Mouse (Mus musculus) gastrocnemius, adult 8-10 months (tissue): Measurements from ENCODE around the gene Ptpre. TPM values are rescaled to one million over a fixed set of nuclear protein-coding genes. Genes with fewer than 3 reads are reported as not detected.

Experiments used
- DNase-seq, 2 experiments: peaks; one replicate each; pipeline ENCODE4 v3.0.0; 2022; ENCODE audit warnings: low spot score in 2 of 2
- microRNA-seq: library from miRNA; unstranded; fragments of <30 nt; microRNA quantifications from one replicate; pipeline ENCODE4 v1.2.0, GENCODE M21; 2022
- total RNA-seq, 4 experiments: library from RNA; stranded (reverse); gene quantifications; 2 replicates each; pipeline ENCODE4 v1.2.4; 2022

The Ptpre gene
- total RNA-seq, 4 experiments from 2014 or later = 0.87 to 1.3 (median 1.0) TPM

DNA sequence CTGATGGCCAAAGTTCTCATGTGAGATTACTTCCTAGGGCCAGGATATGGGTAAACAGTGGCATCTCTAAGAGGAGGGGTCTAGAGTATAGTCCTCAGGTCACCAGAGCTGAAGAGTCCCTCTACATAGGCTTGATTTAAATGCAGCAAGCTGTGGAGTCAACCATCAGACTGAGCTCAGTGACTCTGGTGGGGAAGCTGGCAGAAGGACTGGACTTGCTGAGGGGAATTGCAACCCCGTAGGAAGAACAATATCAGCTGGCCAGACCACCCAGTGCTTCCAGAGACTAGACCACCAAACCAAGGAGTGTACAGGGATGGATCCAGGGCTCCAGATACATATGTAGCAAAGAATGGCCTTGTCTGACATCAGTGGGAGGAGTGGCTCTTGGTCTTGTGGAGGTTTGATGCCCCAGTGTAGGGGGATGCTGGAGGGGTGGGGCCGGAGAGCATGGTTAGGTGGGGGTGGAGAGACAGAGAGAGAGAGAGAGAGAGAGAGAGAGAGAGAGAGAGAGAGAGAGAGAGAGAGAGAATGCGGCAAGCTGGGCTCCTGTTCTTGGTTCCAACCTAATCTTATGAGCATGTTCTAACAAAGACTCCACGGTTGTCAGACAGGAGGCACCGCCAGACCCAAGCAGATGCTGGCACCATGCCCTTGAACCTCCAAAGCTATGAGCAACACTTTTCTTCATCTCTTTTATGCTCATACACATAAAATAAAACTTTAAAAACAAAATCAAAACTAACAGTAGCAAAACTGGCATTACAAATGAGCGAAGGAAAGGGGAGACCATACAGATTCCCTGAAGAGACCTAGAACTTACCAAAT lies 184.9 kb downstream of the Ptpre start:
- DNase-seq = no peak

DNA sequence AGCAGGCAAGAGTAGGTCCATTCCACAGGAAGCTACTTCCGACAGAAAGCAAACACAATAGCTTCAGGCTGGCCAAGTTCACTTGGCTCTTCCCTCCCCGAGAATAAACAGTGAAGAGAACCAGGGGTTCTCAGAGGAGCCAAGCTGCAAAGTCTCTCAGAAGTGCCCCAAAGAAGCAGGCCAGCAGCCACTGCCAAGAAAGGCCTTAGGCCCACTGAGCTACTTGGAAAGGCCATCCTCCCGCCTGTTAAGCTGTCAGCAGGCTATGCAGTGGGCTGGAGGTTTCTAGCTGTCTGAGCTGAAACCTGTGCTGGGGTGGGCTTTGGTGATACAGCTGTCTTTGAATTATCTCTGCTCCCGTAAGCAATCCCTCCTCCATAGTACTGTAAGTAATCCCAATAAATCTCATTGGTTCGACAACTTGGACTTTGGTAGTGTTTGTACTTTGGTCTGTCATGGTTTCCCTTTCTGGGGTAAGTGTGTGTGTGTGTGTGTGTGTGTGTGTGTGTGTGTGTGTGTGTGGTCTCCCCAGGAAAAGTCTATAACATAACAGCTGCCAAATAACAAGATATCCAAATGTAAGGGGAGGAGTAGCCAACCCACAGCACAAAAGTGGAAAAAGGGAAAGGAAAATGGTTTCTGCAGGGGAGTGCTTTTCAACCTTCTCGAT lies 186.5 kb downstream of the Ptpre start:
- no peak for DNase-seq

DNA sequence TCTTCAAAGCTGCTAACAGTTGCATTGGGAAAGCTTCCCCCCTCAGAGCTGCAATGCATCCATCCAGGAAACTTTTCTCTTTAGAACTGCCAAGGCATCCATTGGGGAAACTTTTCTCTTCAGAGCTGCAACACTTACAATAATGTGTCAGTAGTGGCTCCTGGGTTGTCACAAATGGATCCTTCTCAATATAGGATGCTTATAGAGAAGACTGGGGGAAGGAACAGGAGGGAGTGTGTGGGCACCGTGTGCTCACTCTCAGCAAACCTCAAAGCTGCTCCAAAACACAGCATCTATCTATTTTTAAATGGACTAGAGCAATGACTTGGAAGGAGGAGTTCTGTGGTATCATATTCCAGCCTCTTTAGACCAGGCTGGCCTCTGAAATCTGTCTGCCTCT lies 189.4 kb downstream of the Ptpre start:
- DNase-seq = no peak

DNA sequence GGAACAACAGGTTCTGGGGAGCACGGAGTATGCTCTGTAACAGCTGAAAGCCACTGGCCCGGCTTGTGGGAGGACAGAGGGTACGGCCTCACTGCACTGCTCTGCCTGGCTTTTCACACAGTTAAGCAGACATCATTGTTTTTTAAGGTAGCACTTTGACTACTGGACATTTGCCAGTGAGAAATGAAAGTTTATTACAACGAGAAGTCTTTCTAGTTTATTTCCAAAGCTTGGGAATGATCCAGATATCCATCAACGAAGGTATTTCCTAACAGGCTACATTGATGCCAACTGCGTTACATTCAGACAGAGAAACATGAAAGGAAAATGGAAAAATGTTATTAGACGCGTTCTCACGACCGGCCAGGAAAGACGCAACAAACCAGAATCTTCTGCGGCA lies 190.8 kb downstream of the Ptpre start:
- DNase-seq = no peak

DNA sequence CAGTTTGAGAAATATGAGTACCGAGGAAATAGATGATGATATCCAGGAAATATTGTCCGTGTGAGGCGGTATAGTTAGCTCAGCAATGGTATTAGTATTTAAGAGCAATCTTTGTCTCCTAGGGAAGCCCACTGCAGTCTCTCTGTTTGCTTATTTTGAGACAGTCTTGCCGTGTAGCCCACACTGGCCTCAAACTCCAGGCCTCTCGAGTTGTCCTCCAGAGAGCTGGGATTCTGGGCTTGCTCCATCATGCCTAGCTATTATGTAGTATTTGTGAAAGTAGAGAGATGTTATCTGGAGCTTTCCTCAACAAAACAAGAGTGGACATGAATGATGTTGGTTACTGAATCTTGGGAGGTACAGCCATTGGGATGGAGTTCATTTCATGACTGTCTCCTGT lies 197.1 kb downstream of the Ptpre start:
- no peak for DNase-seq

DNA sequence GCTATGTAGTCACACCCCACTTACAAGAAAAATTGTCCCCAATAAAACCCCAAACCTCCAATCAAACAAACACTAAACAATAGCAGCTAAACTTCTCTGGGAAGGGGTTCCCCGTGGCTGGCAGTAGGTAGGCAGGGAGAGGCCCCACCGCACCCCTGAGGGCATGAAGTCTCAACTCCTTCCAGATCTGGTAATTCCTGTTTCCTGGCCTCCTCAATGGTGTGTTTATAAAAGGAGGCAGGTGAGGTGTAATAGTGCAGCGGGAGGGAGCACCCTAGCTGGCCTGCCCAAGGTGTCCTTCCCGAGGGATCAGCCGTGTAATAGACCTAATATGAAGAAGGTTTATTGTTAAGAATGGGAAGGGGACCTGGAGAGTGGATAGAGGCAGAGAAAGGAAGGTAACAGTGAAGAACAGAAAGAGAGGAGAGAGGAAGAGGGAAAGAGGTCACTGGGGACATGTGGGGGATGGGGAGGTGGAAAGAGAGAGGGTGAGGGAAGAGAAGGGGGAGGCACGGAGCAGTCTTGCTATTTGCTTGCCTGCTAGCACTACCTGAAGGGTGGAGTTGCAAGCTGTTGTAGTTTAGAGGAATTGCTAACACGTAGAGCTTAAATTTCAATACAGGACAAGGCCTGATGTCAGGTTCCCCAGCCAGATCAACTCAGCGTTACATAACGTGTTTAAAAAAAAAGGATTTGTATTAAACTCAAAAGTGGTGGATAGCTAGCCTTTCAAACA lies 197.8 kb downstream of the Ptpre start:
- no peak for DNase-seq

Small RNA genes lying within 50 kb of the gene (microRNA-seq; reads per million reads assigned to microRNA genes)
- gene Mir1962 = not detected

Other genes with a start within 250 kb of the Ptpre start
- gene Foxi2, start 127.2 kb upstream of the Ptpre start, total RNA-seq = not detected
- not detected for gene Clrn3, start 8.8 kb upstream of the Ptpre start, total RNA-seq
- under 1 TPM in 3 of 4 experiments, not detected in 1; 0.02 to 0.38 (median 0.10) TPM for gene Mki67, start 178.9 kb downstream of the Ptpre start, total RNA-seq